Mouse (Mus musculus) erythroblast, embryonic 14.5 days (primary cell): ENCODE measurements at regions not wholly inside any gene's neighbourhood (a gene's known extent, or its start where the extent isn't known, plus 50 kb on each side); places are given as distances from the start of the nearest gene placed in this dataset.

Experiments used
- GATA1 ChIP-seq: IDR thresholded peaks from 2 replicates; pipeline ENCODE4 v1.6.1; 2012; ENCODE audit warnings: low read length, inconsistent platforms, mixed read lengths
- TAL1 ChIP-seq: IDR thresholded peaks from 3 replicates; pipeline ENCODE4 v1.6.1; 2012; ENCODE audit warnings: low read length, inconsistent platforms, mixed read lengths

GRCm38 (mm10) chr3:143238546-143238945 lies 356.7 kb upstream of the Pkn2 start:
- no peak for TF ChIP-seq TAL1
- no peak for TF ChIP-seq GATA1
